Mouse (Mus musculus): ENCODE data around the gene Hpgd. TPM values are rescaled to one million over a fixed set of nuclear protein-coding genes. Genes with fewer than 3 reads are reported as not detected.
"Not testable (repeated sequence)": the region's sequence is repeated elsewhere in the genome, so short reads cannot be mapped to it uniquely, and the experiment has no call there.

Gene Hpgd
- polyA plus RNA-seq, 1 experiment: 17.6 TPM

DNA sequence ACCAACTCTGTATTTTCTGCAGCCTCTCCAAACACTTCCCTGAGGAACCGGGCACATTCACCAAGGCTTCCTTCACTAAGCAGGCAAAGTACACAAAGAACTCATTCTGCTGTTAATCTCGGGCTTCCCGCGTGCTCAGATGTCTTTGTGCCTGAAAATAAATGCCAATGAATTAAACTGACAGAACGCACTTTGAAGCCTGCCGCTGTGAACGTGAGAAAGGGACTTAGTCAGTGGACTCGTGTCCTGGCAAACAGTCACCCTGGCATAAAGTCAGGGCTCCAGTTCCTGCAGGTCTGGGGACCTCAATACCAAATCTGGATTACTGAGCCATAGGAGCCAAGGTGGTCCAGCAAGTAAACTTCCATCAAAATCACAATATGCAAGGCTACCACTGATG is 905 bp upstream of the Hpgd start:
- H3K4me3 ChIP-seq (ENCODE audit: insufficient read depth, low read depth, low read length): peak overlapping the region; percentile 43
- peak overlapping the region; percentile 15; the same call in 1 of the 2 replicates for H3K27ac ChIP-seq (replicated peaks; ENCODE audit: low read depth, low read length)
- H3K4me1 ChIP-seq (ENCODE audit: control insufficient read depth, insufficient read depth, insufficient read length, low read length): peaks cover 5% of the 10 kb centered on the region; the same call in 1 of the 2 replicates

DNA sequence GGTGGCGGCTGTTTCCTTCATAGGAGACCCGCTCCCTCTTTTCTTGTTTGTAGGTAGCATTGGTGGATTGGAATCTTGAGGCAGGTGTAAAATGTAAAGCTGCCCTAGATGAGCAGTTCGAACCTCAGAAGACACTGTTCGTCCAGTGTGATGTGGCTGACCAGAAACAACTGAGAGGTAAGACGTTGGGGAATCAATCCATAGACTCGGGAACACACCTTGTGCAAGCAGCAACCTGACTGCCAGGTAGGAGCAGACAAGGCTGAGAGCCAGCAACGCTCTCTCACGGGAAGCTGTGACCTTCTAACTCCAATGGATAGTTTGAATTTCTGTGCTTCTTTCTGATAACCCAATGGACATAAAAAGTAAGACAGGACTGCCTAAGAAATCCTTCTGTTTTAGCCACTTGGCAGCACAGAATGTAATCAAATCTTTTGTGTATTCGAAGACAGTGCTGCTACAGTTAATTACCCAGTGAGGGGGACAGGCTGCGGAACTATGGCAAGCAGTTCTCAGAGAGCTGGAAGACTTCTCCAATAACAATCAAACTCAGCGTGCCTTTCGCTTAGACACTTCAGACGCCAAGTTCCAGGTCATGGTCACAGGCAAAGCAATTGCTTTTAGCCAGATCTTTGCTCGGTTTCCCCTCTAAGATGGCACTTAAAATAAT is 636 bp downstream of the Hpgd start:
- peak overlapping the region; percentile 64 for H3K4me3 ChIP-seq (ENCODE audit: insufficient read depth, low read depth, low read length)
- peaks cover 5% of the 10 kb centered on the region; the same call in 1 of the 2 replicates for H3K4me1 ChIP-seq (ENCODE audit: control insufficient read depth, insufficient read depth, insufficient read length, low read length)
- peak overlapping the region; percentile 38 for H3K27ac ChIP-seq (replicated peaks; ENCODE audit: low read depth, low read length)

DNA sequence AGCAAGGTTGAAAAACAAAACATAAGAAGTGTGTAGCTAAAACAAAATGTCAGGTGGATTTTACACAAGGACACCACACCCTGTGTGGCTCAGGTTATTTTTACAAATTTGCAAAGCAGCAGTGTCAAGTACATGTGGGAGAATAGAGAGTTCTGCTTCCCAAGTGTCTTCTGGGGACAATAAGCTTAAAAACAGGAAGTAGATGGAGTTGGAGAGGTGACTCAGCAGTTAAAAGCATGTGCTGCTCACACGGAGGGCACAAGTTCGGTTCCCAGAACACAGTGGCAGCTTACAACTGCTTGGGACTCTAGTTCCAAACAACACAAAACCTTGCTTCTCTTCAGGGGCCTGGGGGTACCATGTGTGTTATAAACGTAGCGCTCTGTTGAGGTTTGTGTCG is 5.0 kb downstream of the Hpgd start:
- no peaks in the 10 kb centered on the region for H3K4me1 ChIP-seq (ENCODE audit: control insufficient read depth, insufficient read depth, insufficient read length, low read length)
- H3K27ac ChIP-seq (replicated peaks; ENCODE audit: low read depth, low read length): no peak overlapping the region
- no peak overlapping the region for H3K4me3 ChIP-seq (ENCODE audit: insufficient read depth, low read depth, low read length)

DNA sequence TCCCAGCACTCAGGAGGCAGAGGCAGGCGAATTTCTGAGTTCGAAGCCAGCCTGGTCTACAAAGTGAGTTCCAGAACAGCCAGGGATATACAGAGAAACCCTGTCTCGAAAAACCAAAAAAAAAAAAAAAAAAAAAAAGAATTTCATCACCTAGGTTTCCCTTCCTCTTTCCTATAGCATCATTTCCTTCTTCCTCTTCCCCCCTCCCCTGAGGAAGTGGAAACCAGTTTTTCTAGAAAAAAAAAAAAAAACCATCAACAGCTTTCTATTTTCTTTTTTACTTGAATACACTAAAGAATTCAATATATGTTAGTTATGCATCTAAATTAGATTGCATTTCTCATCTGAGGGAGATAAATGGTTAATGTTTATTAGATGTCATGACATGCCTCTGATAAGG is 6.9 kb downstream of the Hpgd start:
- H3K4me3 ChIP-seq (ENCODE audit: insufficient read depth, low read depth, low read length); H3K4me1 ChIP-seq (ENCODE audit: control insufficient read depth, insufficient read depth, insufficient read length, low read length): not testable (repeated sequence)

DNA sequence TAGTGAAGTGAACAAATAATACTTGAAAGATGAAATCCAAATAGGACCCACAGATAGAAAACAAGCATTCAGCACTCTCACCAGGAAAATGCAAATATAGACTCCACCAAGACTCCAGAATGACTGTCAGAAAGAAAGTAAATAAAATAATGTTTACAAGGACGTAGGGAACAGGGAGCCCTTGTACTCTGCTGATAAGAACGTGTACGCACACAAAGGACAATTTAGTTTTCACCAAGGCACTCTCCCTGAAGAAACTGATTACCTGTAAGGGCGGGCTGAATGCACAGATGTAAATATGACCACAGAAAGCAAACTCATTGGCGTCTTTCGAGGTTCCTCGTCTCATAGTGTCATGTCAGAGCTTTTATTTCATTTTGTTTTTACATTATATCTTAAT is 10.2 kb downstream of the Hpgd start:
- H3K4me1 ChIP-seq (ENCODE audit: control insufficient read depth, insufficient read depth, insufficient read length, low read length): no peaks in the 10 kb centered on the region
- H3K4me3 ChIP-seq (ENCODE audit: insufficient read depth, low read depth, low read length): no peak overlapping the region
- no peak overlapping the region for H3K27ac ChIP-seq (replicated peaks; ENCODE audit: low read depth, low read length)

More for the DNA sequence above, 6.9 kb downstream of the Hpgd start:
- not testable (repeated sequence) for H3K27ac ChIP-seq (replicated peaks; ENCODE audit: low read depth, low read length)

DNA sequence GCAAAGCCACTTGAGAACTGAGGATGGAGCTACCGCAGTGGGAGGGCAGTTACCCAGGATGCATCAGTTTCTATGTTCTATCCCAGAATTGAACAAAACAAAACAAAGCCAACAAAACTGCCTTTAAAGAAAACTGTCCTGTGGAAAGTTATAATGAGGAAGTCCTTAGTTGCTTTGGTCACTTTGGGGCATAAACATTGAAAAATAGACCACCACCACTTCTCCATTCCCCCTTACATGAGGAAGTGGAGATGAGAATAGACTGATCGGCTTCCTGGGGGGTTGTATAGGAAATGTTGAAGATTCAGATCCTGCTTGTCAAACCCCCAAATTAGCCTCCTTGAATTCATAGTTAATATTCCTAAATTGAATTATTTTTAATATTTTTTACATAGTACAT is 19.2 kb downstream of the Hpgd start:
- Histone ChIP-seq H3K4me3 (ENCODE audit: insufficient read depth, low read depth, low read length) (no peak overlapping the region), H3K4me1 (ENCODE audit: control insufficient read depth, insufficient read depth, insufficient read length, low read length) (no peaks in the 10 kb centered on the region), H3K27ac (replicated peaks; ENCODE audit: low read depth, low read length) (no peak overlapping the region)

DNA sequence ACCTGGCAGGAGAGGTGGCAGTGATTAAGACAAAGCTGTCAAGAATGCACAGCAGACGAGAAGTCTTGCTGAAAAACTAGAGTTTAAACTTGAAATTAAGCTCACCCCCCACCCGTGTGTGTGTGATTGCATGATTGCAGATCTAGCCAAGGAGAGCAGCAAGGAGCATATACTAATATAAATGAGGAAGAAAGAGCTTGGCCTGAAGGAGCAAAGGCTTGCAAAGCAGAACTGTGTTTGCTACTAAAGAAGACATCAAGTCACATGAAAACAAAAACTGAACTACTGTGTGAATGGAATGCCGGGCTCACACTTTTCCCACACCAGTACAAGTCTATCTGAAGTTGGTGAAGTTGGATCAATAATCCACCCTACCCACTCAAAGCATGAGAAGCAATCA is 20.8 kb downstream of the Hpgd start:
- Histone ChIP-seq H3K4me3 (ENCODE audit: insufficient read depth, low read depth, low read length) (no peak overlapping the region), H3K4me1 (ENCODE audit: control insufficient read depth, insufficient read depth, insufficient read length, low read length) (no peaks in the 10 kb centered on the region), H3K27ac (replicated peaks; ENCODE audit: low read depth, low read length) (no peak overlapping the region)

DNA sequence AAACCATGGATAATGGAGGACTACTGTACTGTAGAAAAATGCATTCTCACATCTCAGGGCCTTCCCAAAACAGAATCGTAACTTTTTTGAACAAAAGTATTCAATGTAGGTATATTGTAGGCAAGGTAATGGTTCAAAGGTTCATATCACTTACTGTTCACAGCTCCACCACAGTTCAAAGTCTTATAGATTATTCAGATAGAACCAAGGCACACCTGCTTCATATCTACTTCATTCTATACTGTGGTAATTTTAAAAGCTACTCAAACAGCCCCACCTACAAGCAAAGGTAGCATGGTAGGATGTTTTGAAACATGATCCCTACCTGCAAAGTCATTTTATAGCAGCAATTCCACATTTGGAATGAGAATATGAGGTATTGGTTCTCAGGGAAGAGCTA is 28.9 kb downstream of the Hpgd start:
- no peaks in the 10 kb centered on the region for H3K4me1 ChIP-seq (ENCODE audit: control insufficient read depth, insufficient read depth, insufficient read length, low read length)
- H3K4me3 ChIP-seq (ENCODE audit: insufficient read depth, low read depth, low read length): no peak overlapping the region
- no peak overlapping the region for H3K27ac ChIP-seq (replicated peaks; ENCODE audit: low read depth, low read length)

DNA sequence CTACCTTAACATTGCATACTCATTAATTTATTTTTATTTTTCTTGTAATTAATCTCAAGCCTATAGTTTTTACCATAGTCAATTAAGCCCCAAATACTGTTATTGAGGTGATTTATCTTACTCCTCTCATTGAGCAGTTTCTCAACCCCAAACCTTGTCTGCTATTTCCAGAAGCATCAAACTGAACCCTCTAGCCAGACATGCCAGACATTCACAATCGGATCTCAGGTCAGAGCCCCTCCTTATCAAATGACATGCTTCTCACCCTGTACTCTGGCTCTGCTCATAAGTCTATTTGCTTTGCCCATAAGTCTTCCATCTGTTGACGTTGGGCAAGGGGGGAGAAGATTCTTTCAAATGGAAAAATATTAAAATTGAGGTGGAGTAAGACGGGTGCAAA is 33.3 kb downstream of the Hpgd start:
- H3K4me1 ChIP-seq (ENCODE audit: control insufficient read depth, insufficient read depth, insufficient read length, low read length): no peaks in the 10 kb centered on the region
- no peak overlapping the region for H3K27ac ChIP-seq (replicated peaks; ENCODE audit: low read depth, low read length)
- no peak overlapping the region for H3K4me3 ChIP-seq (ENCODE audit: insufficient read depth, low read depth, low read length)

DNA sequence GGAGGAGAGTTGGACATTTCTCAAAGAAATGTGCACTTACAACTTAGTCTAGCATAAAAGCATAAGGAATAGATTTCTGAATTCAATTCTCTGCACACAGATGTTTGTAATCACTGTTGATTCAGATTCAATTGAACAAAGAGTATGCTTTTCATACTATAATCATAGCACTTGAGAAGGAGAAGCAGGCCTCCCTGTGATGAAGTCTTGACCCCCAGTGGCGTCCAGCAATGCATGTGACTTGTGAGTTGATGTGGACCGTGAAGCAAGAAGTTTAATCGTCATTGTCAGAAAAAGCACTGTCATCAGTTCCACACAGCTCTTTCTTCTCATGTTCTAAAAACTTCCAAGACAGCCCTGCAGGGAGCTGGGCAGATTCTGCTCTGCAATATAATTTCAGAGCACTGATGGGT is 33.8 kb downstream of the Hpgd start:
- no peak overlapping the region for H3K27ac ChIP-seq (replicated peaks; ENCODE audit: low read depth, low read length)
- H3K4me1 ChIP-seq (ENCODE audit: control insufficient read depth, insufficient read depth, insufficient read length, low read length): no peaks in the 10 kb centered on the region
- H3K4me3 ChIP-seq (ENCODE audit: insufficient read depth, low read depth, low read length): no peak overlapping the region

DNA sequence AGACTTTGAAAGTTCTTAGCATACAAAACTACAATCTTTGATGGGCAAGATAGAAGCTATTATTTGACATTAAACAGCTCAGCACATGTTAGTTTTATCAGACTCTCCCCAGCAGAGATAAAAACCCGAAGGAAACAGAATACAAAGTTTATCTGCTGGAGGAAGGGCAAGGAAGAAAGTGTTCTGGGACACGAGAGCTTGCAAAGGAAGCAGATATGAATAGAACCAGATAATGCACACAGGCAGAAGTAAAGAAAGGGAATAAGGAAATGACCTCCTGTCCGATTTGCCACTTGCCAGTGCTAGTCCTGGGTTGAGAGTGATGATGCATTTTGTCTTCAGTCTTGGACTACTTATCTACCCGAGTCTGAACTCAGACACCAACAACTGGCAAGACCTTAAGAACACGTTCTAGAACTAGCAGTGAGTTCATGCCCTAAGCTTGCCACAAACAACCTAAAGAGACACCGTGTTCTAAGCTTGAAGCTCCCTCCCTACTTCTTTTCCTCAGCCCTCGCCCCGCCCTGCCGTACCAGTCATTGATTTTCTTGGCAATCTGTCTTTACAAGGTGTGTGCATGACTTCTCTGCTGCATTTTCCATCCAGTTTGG is 41.1 kb downstream of the Hpgd start:
- Histone ChIP-seq H3K4me3 (ENCODE audit: insufficient read depth, low read depth, low read length) (no peak overlapping the region), H3K4me1 (ENCODE audit: control insufficient read depth, insufficient read depth, insufficient read length, low read length) (no peaks in the 10 kb centered on the region), H3K27ac (replicated peaks; ENCODE audit: low read depth, low read length) (no peak overlapping the region)

DNA sequence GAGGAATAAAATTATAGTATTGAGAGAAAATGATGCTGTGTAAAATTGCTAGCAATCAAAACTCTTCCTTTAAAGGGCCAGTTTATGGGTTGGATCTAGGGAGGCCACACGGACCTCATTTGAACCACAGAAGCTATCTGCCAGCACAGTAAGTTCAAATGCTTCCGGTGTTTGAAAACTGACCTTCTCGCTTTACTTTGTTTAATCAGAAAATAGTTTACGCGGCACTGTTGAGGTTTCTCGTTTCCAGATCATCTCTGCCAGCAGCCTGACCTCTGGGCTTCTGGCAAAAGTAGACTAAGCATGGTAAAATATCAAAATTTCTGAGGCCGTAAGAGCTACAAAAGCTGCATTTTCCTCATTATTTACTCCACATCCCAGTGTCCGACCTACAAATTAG is 42.4 kb downstream of the Hpgd start:
- H3K27ac ChIP-seq (replicated peaks; ENCODE audit: low read depth, low read length): no peak overlapping the region

DNA sequence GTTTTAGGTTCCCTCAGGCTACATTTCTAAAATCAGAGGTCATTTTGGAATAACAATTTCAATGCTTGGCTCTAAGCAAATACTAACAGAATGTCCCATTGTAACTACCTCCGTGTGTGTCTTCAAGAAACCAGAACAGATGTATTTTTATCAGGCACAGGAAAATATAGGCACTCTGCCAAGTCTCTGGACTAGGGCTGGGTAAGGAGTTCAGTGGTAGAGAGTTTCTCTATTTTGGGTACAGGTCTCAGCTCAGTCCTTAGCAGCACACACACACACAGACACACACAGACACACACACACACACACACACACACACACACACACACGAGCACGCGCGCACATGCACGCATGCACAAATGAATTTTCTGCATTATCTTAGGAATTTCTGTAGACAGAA is 49.1 kb downstream of the Hpgd start:
- peaks cover 4% of the 10 kb centered on the region; the same call in 1 of the 2 replicates for H3K4me1 ChIP-seq (ENCODE audit: control insufficient read depth, insufficient read depth, insufficient read length, low read length)
- H3K27ac ChIP-seq (replicated peaks; ENCODE audit: low read depth, low read length): no peak overlapping the region
- H3K4me3 ChIP-seq (ENCODE audit: insufficient read depth, low read depth, low read length): no peak overlapping the region

More for the DNA sequence above, 42.4 kb downstream of the Hpgd start:
- Histone ChIP-seq H3K4me3 (ENCODE audit: insufficient read depth, low read depth, low read length) (no peak overlapping the region), H3K4me1 (ENCODE audit: control insufficient read depth, insufficient read depth, insufficient read length, low read length) (no peaks in the 10 kb centered on the region)

DNA sequence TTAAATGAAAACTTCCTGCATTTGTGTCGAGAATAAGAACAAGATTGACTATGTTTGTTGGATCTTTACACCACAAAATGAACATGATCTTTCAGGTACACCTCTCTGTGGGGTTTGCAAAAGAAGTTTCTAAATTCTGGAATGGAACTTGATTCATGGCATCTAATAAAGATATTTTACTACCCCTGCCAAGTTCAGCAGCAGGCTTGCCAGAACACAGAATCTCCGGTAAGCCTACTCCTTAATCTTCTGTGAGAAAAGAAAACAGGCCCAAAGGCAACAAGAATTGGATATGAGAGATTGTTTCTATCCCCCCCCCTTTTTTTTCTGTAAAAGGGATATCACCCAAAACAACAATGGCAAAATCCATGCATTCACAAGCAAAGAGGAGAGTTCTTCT is 49.6 kb downstream of the Hpgd start:
- Histone ChIP-seq H3K4me1 (ENCODE audit: control insufficient read depth, insufficient read depth, insufficient read length, low read length) (peaks cover 4% of the 10 kb centered on the region; the same call in 1 of the 2 replicates), H3K27ac (replicated peaks; ENCODE audit: low read depth, low read length) (no peak overlapping the region)

DNA sequence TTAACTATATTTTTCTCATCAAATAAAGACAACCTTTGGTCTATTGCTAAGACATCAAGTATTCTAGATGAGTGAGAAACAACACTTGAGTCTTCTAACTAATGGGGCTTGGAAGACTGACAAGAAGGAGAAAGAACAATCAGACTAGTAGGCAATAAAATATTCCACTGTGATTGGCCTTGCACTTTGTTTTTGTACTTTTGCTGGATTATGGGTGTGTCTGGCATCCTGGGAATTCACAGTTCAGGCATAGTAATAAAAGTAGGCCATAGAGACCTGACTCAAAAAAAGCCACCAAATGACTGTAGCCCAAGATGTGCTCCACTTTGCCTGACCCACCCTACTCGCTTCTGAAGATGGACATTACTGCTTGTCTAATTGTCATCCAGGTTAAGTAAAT is 50.0 kb downstream of the Hpgd start:
- Histone ChIP-seq H3K4me1 (ENCODE audit: control insufficient read depth, insufficient read depth, insufficient read length, low read length) (peaks cover 4% of the 10 kb centered on the region; the same call in 1 of the 2 replicates), H3K4me3 (ENCODE audit: insufficient read depth, low read depth, low read length) (no peak overlapping the region), H3K27ac (replicated peaks; ENCODE audit: low read depth, low read length) (peak overlapping the region; percentile 41; the same call in 1 of the 2 replicates)

More for the DNA sequence above, 49.6 kb downstream of the Hpgd start:
- H3K4me3 ChIP-seq (ENCODE audit: insufficient read depth, low read depth, low read length): no peak overlapping the region

Data from brown adipose tissue, adult 24 weeks (tissue).